Mouse (Mus musculus) gastrocnemius, adult 8-10 months (tissue): ENCODE results near the gene Zfp82. TPM values are rescaled to one million over a fixed set of nuclear protein-coding genes. Genes with fewer than 3 reads are reported as not detected.
A peak's percentile ranks its signal among the peaks of the same experiment; 100 is the strongest.
"Not testable (repeated sequence)": the region's sequence is repeated elsewhere in the genome, so short reads cannot be mapped to it uniquely, and the experiment has no call there.

Experiments used
- DNase-seq, 2 experiments: peaks; one replicate each; pipeline ENCODE4 v3.0.0; 2022; ENCODE audit warnings: low spot score in 2 of 2
- total RNA-seq, 4 experiments: library from RNA; stranded (reverse); gene quantifications; 2 replicates each; pipeline ENCODE4 v1.2.4; 2022

Zfp82 gene
- total RNA-seq = 1 to 10 TPM in 3 of 4 experiments, under 1 TPM in 1; 0.19 to 2.2 (median 1.6) TPM

DNA sequence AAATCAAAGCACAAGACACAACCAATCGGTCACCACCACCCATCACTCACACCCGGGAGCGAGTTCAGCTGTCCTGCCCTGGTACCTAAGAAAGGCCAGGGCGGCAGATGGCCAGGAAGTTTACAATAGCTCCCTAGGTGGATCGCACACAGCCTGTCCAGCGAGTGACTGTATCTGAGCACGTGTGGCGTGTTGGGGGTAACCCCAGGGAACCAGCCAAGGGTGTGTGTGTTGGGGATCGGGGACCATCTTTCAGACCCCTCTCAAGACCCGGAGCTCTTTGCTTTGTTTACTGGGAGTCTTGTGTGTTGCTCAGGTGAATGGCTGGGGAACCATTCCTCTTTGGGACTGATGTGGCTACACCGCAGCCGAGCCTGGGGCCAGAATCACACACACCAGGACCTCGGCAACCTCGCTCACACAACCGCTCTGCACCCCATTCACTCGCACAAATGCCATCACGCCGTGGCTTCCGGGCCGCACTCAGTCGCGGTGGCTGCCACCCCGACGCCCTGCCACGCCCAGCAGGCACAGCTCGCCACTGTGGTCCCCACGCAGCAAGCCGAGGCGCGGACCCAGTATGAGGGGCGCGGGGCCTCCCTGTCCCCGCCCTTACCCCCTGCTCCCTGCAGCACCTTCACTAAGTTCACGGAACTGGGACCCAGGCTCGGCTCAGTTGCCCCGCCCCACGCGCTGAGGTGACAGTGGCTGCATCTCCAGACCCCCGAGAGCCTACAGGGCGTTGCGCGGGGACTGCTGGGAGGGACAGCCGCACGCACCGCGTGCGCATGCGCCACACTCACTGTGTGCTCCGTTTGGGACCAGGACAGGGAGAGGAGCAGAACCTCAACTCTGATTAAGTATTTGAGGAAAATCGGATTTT is at the start of gene Zfp82:
Zfp82 (minus strand) TSS at position 755 of the 883 bp plus-strand sequence.
- peak; percentile 54 to 79 for DNase-seq

DNA sequence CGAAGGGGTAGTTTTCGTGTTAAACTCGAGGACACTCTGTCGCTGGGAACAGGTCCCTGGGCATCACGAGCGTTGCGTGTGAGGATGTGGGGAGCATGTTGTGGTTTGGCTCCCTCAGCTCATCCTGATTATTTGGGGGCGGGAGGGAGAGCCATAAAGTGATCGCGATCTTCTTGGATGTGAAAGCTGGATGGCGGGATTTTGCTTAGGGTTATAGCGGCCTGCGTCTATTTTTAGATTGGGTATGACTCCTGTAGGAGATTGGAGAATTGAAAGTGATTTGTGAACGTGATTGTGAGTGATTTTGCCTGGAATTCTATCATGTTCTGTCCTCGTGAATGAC is 49.5 kb upstream of the Zfp82 start:
- DNase-seq = no peak

DNA sequence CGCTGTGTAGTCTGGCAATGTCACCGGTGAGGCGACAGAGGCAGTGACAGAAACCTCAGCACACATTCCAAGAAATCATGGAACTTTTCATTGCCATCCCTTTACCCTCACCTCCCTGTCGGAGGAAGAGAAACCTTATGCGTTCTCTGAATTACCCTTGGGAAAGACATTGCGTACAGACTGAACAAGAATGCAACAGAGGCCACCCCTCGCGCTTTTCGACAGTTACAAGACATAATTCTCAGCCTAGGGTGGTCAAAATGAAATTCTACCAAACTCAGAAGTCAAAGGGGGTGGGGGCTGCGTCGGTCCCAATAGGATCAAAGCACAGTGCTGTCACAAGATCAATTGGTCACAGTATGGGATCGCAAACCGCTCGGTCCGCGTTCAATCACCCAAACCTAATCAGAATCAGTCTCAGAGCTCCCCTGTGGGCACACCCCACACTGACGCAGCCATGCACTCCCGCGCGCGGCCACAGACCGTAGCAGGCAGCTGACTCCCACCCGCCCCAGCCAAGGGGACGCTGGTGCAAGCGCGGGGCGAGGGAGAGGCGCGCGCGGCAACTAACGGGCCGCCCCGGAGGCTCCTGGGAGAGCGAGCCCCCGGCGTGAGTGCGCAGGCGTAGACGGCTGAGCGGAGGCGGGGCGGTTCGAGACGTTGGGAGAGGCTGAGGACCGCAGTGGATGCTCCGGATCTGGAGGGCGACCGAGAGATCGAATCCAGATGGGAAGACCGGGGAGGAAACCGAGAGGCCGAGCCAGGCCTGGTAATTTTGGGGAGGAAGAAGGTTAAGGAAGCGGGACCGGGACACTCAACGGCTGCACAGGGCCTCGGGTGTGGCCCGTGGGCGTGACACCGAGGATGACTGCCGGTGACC is 48.8 kb upstream of the Zfp82 start, which contains the start of gene Zfp382:
Zfp382 (plus strand) TSS at position 635 of the 880 bp plus-strand sequence.
- peak; percentile 73 to 84 for DNase-seq

DNA sequence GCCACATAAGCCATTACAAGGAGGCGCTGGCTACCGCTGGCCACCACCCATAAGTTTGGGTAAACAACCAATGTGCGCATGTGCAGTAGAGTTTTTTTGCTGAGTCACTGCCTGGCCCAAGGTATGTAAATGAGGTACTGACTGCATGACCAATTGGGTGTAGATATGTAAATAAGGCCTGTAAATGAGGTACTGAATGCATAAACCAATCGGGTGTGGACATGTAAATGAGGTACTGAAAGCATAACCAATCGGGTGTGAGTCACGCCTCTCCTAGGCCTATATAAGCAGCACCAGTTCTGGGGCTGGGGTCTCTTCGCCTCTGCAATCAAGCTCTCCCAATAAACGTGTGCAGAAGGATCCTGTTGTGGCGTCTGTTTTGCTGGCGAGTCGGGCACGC is 45.2 kb upstream of the Zfp82 start:
- not testable (repeated sequence) for DNase-seq

DNA sequence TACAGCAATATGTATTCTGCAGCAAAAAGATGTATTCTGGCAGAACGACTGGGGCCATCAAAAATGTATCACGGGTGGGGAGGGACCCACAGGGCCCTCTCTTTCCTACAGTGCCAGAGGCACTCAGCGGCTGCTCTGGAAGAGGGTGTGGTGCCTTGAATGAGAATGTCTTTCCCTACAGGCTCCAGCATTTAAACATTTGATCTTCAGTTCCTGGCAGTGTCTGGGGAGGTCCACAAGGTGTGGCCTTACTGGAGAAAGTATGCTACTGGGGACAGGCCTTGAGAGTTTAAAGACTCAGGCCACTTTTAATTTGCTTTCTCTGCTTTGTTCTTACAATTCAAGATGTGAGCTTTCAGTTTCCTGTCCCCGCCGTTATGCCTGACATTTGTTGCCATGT is 43.4 kb upstream of the Zfp82 start:
- DNase-seq = no peak

DNA sequence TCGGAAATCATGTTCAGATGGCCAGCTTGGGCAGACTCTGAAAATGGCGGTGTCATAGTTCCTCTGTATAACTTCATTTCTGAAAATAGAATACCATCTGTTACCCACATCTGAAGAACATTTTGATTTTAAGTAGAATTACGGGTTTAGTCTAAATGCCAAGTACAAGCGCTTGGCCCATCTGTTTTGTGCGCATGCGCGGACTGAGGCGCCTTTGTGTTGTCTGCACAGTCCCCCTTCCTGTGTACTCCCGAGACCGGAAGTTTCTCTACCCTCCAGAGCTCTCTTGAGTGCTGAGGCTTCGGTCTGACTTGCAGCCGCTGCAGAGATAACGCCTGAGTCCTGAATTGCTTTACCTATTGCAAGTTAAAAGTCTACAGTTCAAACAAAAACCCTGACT is 26.6 kb upstream of the Zfp82 start:
- DNase-seq = no peak

DNA sequence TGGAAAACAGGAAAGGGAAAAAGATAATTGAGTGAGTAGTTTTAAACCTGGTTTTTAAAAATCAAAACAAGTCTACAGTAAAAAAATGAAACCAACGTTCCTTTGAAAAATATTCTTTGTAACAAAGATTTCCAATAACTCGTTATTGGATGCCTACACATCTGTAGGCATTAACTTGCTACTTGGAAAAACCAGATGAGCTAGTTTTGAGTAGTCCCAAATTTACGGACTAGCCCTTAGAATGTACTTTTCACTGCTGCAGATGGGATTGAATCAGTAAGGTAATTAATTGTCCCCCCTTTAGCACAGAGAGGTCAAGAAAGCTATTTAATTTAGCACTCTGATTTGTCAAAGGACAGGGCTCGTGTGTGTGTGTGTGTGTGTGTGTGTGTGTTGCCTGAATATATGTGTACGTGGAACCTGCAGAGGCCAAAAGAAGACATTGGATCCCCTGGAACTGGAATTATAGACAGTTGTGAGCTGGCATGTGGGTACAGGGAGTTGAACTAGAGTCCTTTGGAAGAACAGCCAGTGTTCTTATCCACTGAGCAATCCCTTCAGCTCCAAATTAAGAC is 22.9 kb upstream of the Zfp82 start:
- no peak for DNase-seq

DNA sequence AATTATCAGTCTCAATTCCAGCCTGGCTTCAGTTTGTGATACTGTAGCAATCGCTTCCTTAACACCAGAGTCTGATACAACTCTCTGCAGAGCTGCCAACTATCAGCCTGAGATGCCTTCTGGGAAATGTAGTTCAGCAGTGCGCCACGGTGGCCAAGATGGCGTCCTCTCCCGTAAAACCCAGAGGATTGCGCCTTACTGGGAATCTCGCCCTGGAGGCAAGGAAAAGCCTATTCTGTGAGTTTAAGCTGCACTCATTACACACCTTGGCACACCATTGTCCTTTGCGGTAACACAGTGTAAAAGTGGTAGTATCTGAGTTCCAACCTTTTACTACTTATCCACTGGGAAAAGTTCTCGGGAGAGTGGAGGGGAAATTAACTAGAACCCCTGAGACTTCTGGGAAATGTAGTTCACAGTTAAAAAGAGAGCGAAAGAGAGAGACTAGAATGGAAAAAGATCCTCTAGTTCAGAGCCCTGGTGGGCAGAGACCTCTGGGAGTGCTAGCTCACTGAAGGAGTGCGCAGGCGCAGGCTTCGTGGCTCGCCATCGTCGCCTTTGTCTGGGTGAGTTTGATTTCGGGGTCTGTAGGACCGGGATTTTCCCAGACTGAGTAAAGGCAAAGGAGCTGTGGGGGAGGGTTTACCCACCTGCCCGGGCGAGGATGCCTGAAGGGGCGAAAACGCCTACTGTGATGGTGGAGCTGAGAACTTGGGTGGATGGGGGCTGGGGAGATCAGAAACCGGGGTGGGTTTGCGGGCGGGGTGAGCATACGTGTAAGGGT is 22.1 kb upstream of the Zfp82 start, which contains the start of gene Zfp260:
Zfp260 (plus strand) TSS at position 132 of the 784 bp plus-strand sequence.
- peak; percentile 79 to 85 for DNase-seq

DNA sequence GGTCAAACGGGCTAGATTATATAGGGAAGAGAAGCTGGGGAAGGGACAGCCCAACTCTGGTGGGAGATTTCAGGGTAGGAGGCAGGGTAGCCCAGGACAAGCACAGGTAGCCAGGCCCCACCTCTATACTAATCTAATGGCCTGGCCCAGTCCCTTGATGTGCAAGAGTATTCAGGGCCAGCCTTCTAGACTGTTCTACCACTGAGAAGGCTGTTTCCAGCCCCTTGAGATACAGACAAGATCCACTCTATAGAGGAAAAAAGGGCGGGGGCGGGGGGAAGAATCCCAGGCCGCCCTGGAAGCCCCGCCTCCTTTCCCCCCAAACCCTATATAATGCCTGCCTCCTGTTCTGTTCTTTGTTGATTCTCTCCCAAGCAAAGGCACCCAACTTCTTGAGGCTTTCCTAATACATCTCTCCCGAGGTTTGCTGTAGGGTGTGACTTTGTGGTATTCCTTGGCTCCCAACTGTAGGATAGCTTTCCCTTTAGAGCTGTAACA is 21.3 kb upstream of the Zfp82 start:
- no peak for DNase-seq

DNA sequence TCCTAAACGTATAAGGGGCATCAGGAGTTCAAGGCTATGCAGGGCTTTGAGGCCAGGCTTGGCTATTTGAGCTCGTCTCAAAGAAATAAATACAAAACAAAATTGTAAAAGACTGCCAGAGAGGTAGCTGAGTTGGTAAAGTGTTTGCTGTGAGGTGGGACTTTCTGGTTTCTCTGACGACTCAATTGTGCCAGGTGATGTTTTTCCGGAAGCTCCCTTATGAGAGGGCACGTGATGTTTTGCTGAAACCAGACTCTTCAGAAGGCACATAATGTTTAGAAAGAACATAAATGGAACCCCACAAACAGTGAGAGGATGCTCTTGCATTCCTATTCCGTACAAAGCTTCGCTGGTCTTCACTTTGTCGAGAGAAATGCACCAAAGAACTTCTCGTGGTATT is 20.0 kb upstream of the Zfp82 start:
- no peak for DNase-seq

DNA sequence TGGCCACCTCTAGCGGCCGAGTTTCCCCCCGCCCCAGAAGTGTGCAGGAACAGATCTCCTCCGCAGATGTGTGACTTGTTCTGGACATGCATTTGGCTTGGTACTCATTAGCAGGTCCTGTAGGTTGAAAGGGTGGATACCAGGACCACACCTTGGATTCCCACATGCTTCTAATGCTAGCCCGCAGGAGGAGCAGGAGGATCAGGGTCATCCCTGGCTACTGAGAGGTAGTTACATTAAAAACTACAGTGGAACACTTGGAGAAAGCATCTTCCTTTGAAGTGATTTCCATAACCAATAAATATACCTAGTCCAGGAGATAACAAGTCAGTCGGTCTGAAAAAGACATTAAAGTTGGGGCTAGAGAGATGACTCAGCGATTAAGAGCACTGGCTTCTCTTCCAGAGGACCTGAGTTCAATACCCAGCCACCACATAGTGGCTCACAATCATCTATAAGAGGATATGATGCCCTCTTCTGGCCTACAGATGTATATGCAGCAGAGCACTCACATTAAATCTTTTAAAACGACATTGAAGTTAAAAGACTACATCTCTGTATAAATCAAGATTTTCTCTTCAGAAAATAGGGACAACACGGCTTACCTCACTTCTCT is 18.4 kb upstream of the Zfp82 start:
- DNase-seq = no peak

DNA sequence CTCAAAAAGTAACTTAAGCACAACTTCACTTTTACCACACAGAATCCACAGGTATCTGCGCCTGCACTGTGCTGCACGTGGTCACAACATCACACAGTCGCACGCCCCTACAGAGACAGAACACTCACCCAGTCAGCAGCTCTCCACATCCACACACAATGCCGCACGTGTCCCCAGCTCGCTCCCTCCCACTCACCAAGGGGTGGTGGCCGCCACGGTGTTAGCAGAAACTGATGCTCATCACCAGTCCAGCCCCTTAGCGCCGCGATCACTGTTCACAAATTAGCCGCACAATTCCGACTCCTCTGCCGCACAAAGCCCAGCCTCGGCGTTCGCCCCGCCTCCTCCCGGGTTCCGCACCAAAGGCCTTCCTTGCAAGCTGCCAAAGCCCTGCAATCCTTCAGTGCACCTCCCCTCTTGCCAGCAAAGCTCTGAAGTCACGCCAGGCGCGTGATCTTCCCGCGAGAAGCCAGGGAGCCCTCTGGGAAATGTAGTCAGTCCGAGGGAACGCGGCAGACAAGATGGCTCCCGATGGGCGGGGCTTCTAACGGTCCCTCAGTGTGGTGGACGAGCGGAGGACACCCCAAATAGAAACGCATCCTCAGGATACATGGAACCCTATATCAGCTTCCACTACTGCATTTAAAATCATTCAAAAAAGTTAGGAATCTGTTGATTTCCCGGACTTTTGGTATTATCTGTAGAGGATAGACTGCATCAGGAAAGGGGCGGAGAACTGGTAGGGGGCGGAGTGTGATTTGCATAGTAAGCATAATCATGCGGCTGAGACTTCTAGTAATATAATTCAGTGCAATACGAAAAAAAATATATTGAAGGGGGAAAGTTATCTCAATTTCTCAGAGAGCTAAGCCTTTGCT is 17.6 kb upstream of the Zfp82 start, which contains the start of the genes Gm26920 and Zfp566:
Gm26920 (minus strand) TSS at position 319 of the 878 bp plus-strand sequence.
Zfp566 (minus strand) TSS at position 436 of the 878 bp plus-strand sequence.
- DNase-seq = peak; percentile 94 to 96

DNA sequence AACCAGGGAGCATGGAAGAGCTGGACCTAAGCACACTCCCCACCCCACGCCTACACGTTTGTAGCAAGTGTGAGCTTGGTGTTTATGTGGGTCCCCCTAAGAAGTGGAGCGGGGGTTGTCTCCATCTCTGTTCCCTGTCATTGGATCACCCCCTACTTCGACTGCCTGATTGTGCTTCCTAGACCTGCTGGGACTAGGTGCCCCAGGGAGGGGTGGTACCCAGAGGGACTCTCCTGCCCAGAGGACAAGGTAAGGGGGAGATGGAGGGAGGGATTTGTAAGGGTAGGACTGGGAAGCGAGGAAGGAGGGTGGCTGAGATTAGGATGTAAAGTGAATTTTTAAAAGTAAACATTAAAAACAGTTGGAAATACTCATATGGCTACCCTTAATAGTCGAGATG is 16.7 kb upstream of the Zfp82 start:
- DNase-seq = no peak

DNA sequence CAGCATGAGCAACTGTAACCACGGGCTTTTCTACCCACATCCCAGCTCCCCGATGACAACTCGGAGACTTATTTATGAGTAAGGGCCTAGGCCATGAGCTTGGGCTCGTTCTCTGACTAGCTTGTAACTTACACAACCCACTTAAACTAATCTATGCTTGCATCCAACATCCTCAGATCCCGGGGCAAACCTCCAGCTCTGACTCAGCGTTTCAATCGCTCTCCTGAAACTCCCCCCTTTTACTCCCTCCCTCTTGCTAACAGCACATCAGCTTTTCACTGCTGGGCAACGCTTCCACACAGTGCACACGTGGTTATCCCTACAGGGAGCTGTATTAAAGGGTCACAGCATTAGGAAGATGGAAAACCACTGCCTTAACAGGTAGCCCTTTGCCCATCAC is 13.8 kb upstream of the Zfp82 start:
- no peak for DNase-seq

DNA sequence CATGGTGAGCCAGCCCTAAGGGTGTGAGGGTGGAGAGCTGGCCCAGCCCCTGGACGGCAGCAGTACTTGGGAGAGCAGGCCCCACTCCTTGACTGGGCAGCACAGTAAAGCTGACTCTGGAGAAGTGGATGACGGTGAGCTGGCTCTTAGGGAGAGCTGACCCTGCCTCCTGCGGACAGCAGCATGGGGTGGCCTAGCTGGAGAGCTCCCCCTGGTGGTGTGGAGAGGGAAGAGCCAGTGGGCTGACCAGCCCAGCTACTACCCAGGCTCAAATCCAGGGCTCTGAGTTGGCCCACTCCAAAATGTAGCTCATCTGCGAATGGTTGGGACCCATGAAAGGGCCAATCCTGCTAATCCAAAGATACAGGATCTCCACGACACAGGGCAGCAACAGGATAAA is 8.1 kb downstream of the Zfp82 start:
- DNase-seq = no peak

DNA sequence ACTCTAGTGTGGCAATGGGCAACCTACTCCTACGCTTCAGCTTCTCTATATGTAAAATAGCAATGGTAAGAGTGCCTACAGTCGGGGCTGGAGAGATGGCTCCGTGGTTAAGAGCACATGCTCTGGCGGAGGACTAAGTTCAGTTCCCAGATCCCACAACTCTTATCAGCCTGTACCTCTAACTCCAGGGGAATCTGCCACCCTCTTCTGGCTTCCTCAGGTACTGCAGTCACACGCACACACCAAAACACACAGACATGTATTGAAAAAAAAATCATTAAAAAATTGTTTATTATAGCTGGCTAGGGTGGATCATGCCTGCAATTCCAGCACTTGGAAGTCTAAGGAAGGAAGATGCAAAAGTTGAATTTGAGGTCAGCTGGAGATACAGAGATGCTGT is 10.2 kb downstream of the Zfp82 start:
- no peak for DNase-seq

DNA sequence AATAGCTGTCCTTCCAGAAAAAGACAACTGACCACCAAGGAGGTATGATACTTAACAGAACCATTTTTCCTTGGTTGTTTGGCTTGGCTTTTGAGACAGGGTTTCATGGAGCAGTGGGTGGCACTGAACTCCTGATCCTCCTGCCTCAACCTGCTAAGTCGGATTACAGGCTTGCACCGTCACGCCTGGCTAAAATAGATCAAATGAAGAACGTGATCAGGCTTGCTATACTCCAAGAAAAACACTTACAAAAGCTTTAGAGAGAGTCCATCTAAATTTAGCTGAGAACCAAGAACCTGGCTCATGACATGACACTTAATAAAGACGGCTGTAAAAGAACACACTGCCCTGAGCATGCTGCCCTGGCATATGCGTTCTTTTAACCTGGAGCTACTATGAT is 12.4 kb downstream of the Zfp82 start:
- DNase-seq = no peak

DNA sequence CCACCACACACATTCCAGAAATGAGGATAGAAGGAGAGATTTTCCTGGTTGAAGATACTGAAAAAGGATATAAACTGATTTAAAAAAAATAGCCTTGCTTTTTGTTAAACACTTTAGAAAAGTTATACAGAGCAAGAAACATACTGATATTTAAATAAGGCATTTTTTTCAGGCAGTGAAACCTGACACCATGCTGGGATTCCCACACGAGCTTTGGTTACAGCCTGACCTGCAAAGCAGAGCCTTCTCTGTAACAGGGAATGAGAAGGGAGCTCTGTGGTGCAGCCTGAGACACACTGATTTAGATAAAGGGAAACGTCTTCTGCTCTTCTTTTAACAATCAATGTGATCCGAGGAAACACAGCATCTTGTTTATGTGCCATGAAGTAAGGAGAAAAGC is 19.1 kb downstream of the Zfp82 start:
- DNase-seq = no peak

DNA sequence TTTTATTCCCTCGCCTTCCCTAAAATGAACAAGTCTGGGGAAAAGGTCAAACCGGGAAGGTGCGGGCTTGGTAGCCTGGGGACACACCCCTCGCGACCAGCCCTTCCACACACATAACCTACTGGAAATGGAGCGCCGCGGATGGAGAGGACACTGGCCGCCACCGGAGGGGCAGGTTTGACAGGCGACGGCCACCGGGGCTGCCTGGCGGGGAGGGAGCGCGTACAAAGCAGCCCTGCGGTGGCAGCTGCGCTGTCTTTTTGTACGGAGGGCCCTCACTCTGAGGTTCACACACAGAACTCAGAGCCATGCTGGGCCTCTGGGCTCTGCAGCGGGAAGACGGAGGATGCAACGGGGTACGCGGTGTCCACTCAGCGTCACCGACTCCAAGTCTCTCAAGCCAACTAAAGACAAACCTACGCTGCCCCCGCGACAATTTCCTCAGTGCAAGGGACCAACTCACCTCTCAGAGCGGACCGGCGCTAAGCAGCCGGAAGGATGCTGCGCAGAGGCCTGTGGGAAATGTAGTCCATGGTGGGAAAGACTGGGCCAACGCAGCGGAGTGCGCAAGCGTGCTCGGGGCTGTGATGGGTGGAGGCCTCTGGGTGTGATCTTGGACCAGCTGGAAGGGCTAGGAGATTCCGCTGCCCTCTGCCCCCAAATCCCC is 21.7 kb downstream of the Zfp82 start, which contains the start of gene Zfp14:
Zfp14 (minus strand) TSS at position 499 of the 667 bp plus-strand sequence.
- DNase-seq = peak; percentile 67 to 79
